Mouse (Mus musculus): Measurements from ENCODE around the gene Clmn.

Clmn gene

GRCm38 (mm10) chr12:104879577-104879989 is 14.7 kb upstream of the Clmn start:
- DNase-seq (ENCODE audit: low spot score): no peak

GRCm38 (mm10) chr12:104876053-104876452 is 11.2 kb upstream of the Clmn start:
- no peak for DNase-seq (ENCODE audit: low spot score)

GRCm38 (mm10) chr12:104871987-104872386 is 7.1 kb upstream of the Clmn start:
- DNase-seq (ENCODE audit: low spot score): no peak

- no peak for DNase-seq (ENCODE audit: low spot score)
Observed at GRCm38 (mm10) chr12:104869737-104870136, 4.9 kb upstream of the Clmn start.

- DNase-seq (ENCODE audit: low spot score): no peak
Observed at GRCm38 (mm10) chr12:104868430-104868829, 3.6 kb upstream of the Clmn start.

- DNase-seq (ENCODE audit: low spot score): no peak
Observed at GRCm38 (mm10) chr12:104867851-104868250, 3.0 kb upstream of the Clmn start.

- no peak for DNase-seq (ENCODE audit: low spot score)
Observed at GRCm38 (mm10) chr12:104865166-104865535, 275 bp upstream of the Clmn start.

GRCm38 (mm10) chr12:104863653-104864052 is 1.2 kb downstream of the Clmn start:
- DNase-seq (ENCODE audit: low spot score): no peak

GRCm38 (mm10) chr12:104859140-104859539 is 5.7 kb downstream of the Clmn start:
- no peak for DNase-seq (ENCODE audit: low spot score)

- no peak for DNase-seq (ENCODE audit: low spot score)
Observed at GRCm38 (mm10) chr12:104858732-104859131, 6.1 kb downstream of the Clmn start.

- DNase-seq (ENCODE audit: low spot score): no peak
Observed at GRCm38 (mm10) chr12:104857614-104858013, 7.3 kb downstream of the Clmn start.

- DNase-seq (ENCODE audit: low spot score): no peak
Observed at GRCm38 (mm10) chr12:104856540-104856939, 8.3 kb downstream of the Clmn start.

GRCm38 (mm10) chr12:104855548-104855947 is 9.3 kb downstream of the Clmn start:
- DNase-seq (ENCODE audit: low spot score): no peak

- DNase-seq (ENCODE audit: low spot score): no peak
Observed at GRCm38 (mm10) chr12:104854826-104855225, 10.1 kb downstream of the Clmn start.

- DNase-seq (ENCODE audit: low spot score): no peak
Observed at GRCm38 (mm10) chr12:104853374-104853773, 11.5 kb downstream of the Clmn start.

GRCm38 (mm10) chr12:104851711-104852508 is 13.0 kb downstream of the Clmn start:
- no peak for DNase-seq (ENCODE audit: low spot score)

GRCm38 (mm10) chr12:104850119-104850518 is 14.8 kb downstream of the Clmn start:
- DNase-seq (ENCODE audit: low spot score): no peak

- no peak for DNase-seq (ENCODE audit: low spot score)
Observed at GRCm38 (mm10) chr12:104848667-104849066, 16.2 kb downstream of the Clmn start.

GRCm38 (mm10) chr12:104847227-104847626 is 17.6 kb downstream of the Clmn start:
- no peak for DNase-seq (ENCODE audit: low spot score)

- no peak for DNase-seq (ENCODE audit: low spot score)
Observed at GRCm38 (mm10) chr12:104845707-104846106, 19.2 kb downstream of the Clmn start.

- DNase-seq (ENCODE audit: low spot score): no peak
Observed at GRCm38 (mm10) chr12:104844989-104845388, 19.9 kb downstream of the Clmn start.

GRCm38 (mm10) chr12:104844279-104844678 is 20.6 kb downstream of the Clmn start:
- DNase-seq (ENCODE audit: low spot score): no peak

GRCm38 (mm10) chr12:104841256-104841655 is 23.6 kb downstream of the Clmn start:
- no peak for DNase-seq (ENCODE audit: low spot score)

GRCm38 (mm10) chr12:104838987-104839386 is 25.9 kb downstream of the Clmn start:
- no peak for DNase-seq (ENCODE audit: low spot score)

Measured in T-cell, adult 2 months (primary cell).